Mouse (Mus musculus) CH12.LX (cell line): ENCODE data around the gene Hps4. TPM values are rescaled to one million over a fixed set of nuclear protein-coding genes. Genes with fewer than 3 reads are reported as not detected.

Experiments used
- DNase-seq: peaks from one replicate; pipeline ENCODE4 v3.0.0-alpha.2; 2013; ENCODE audit errors: extremely low read depth
- H3K27ac ChIP-seq: 2 replicates; pipeline ENCODE4 v1.5.1; 2012; ENCODE audit warnings: low read depth, mild to moderate bottlenecking, control low read depth, moderate library complexity; ENCODE audit not compliant: insufficient read depth
- H3K27me3 ChIP-seq: replicated peaks from 2 replicates; pipeline ENCODE3; 2012; ENCODE audit warnings: inconsistent platforms
- H3K36me3 ChIP-seq, 2 experiments: replicated peaks in 1 of 2; 2 replicates each; pipeline versions ENCODE3 to v1.6.1; 2012; ENCODE audit warnings: inconsistent platforms in 1 of 2, low read length in 1 of 2, mild to moderate bottlenecking in 1 of 2, mixed read lengths in 1 of 2, moderate library complexity in 1 of 2; ENCODE audit not compliant: control insufficient read depth in 1 of 2, insufficient read depth in 1 of 2
- H3K4me1 ChIP-seq, 2 experiments: 2 replicates each; pipeline ENCODE4 v1.6.1; 2012; ENCODE audit warnings: inconsistent platforms in 1 of 2, moderate library complexity in 1 of 2; ENCODE audit not compliant: insufficient read depth in 2 of 2, control insufficient read depth in 1 of 2
- H3K4me2 ChIP-seq: 2 replicates; pipeline ENCODE4 v1.6.1; 2012; ENCODE audit warnings: low read depth, mild to moderate bottlenecking, control low read depth; ENCODE audit not compliant: poor library complexity, insufficient read depth, severe bottlenecking
- H3K4me3 ChIP-seq, 3 experiments: fragments of 150-350 bp in 1 of 3; sonication (generic) in 1 of 3; replicated peaks in 1 of 3; 2 replicates each; pipeline versions ENCODE3 to v1.5.1; 2011 to 2012; ENCODE audit warnings: low read depth in 2 of 3, low read length in 2 of 3, mild to moderate bottlenecking in 2 of 3, moderate library complexity in 2 of 3, control low read depth in 1 of 3, improper control_type of control experiment in 1 of 3, inconsistent platforms in 1 of 3, mixed read lengths in 1 of 3; ENCODE audit not compliant: poor library complexity in 1 of 3
- H3K79me2 ChIP-seq: replicated peaks from 2 replicates; pipeline ENCODE4 v1.6.1; 2012; ENCODE audit warnings: mild to moderate bottlenecking, moderate library complexity; ENCODE audit not compliant: control insufficient read depth, poor library complexity, insufficient read depth, severe bottlenecking; ENCODE audit errors: extremely low read depth
- H3K9ac ChIP-seq: 2 replicates; pipeline ENCODE4 v1.6.1; 2012; ENCODE audit warnings: low read depth, mild to moderate bottlenecking, control low read depth, moderate library complexity; ENCODE audit not compliant: insufficient read depth
- H3K9me3 ChIP-seq: replicated peaks from 2 replicates; pipeline ENCODE3; 2012; ENCODE audit warnings: low read length, inconsistent platforms, mixed read lengths
- CHD2 ChIP-seq: IDR thresholded peaks from 2 replicates; pipeline ENCODE4 v1.6.1; 2011; ENCODE audit warnings: low read length, improper control_type of control experiment
- E2F4 ChIP-seq: IDR thresholded peaks from 2 replicates; pipeline ENCODE4 v1.6.1; 2011; ENCODE audit warnings: low read depth, low read length, improper control_type of control experiment; ENCODE audit not compliant: insufficient replicate concordance
- ETS1 ChIP-seq: conservative IDR thresholded peaks from 2 replicates; pipeline ENCODE4 v1.6.1; 2012; ENCODE audit warnings: low read depth, mild to moderate bottlenecking, inconsistent platforms, low read length, improper control_type of control experiment, moderate library complexity
- JUN ChIP-seq: IDR thresholded peaks from 2 replicates; pipeline ENCODE4 v1.6.1; 2011; ENCODE audit warnings: low read depth, mild to moderate bottlenecking, low read length, improper control_type of control experiment, moderate library complexity; ENCODE audit not compliant: insufficient read depth
- KAT2A ChIP-seq: IDR thresholded peaks from 2 replicates; pipeline ENCODE4 v1.6.1; 2012; ENCODE audit warnings: low read length, improper control_type of control experiment, inconsistent platforms; ENCODE audit not compliant: insufficient replicate concordance
- MAX ChIP-seq: IDR thresholded peaks from 2 replicates; pipeline ENCODE4 v1.6.1; 2011; ENCODE audit warnings: low read length, improper control_type of control experiment
- MEF2A ChIP-seq: IDR thresholded peaks from 2 replicates; pipeline ENCODE4 v1.6.1; 2014; ENCODE audit warnings: low read depth, mild to moderate bottlenecking, inconsistent platforms, low read length, improper control_type of control experiment, borderline replicate concordance
- MYC ChIP-seq: IDR thresholded peaks from 2 replicates; pipeline ENCODE4 v1.6.1; 2011; ENCODE audit warnings: low read depth, mild to moderate bottlenecking, improper control_type of control experiment, low read length
- NELFE ChIP-seq: IDR thresholded peaks from 2 replicates; pipeline ENCODE4 v1.6.1; 2011; ENCODE audit warnings: low read depth, low read length, improper control_type of control experiment
- NRF1 ChIP-seq: IDR thresholded peaks from 2 replicates; pipeline ENCODE4 v1.6.1; 2014; ENCODE audit warnings: low read depth, mild to moderate bottlenecking, inconsistent platforms, low read length, improper control_type of control experiment, moderate library complexity
- PAX5 ChIP-seq: IDR thresholded peaks from 2 replicates; pipeline ENCODE4 v1.6.1; 2012; ENCODE audit warnings: low read length, inconsistent platforms, mixed read lengths
- POLR2A ChIP-seq: IDR thresholded peaks from 2 replicates; pipeline ENCODE4 v1.6.1; 2011; ENCODE audit warnings: low read depth, mild to moderate bottlenecking, improper control_type of control experiment, low read length
- RCOR1 ChIP-seq: conservative IDR thresholded peaks from 2 replicates; pipeline ENCODE4 v1.6.1; 2012; ENCODE audit warnings: low read depth, mild to moderate bottlenecking, inconsistent platforms, low read length, improper control_type of control experiment
- SIN3A ChIP-seq: IDR thresholded peaks from 2 replicates; pipeline ENCODE4 v1.6.1; 2012; ENCODE audit warnings: low read length, improper control_type of control experiment, inconsistent platforms
- TBP ChIP-seq: conservative IDR thresholded peaks from 2 replicates; pipeline ENCODE4 v1.6.1; 2011; ENCODE audit warnings: low read depth, low read length, improper control_type of control experiment
- TCF12 ChIP-seq: IDR thresholded peaks from 2 replicates; pipeline ENCODE4 v1.6.1; 2014; ENCODE audit warnings: low read depth, mild to moderate bottlenecking, inconsistent platforms, low read length, improper control_type of control experiment
- USF1 ChIP-seq: IDR thresholded peaks from 2 replicates; pipeline ENCODE4 v1.6.1; 2014; ENCODE audit warnings: low read depth, mild to moderate bottlenecking, inconsistent platforms, low read length, improper control_type of control experiment
- ZC3H11A ChIP-seq: IDR thresholded peaks from 2 replicates; pipeline ENCODE4 v1.6.1; 2012; ENCODE audit warnings: low read depth, mild to moderate bottlenecking, inconsistent platforms, low read length, improper control_type of control experiment
- ZKSCAN1 ChIP-seq: IDR thresholded peaks from 2 replicates; pipeline ENCODE4 v1.6.1; 2012; ENCODE audit warnings: low read depth, inconsistent platforms, low read length, improper control_type of control experiment, borderline replicate concordance
- ZMIZ1 ChIP-seq: IDR thresholded peaks from 2 replicates; pipeline ENCODE4 v1.6.1; 2012; ENCODE audit warnings: low read depth, mild to moderate bottlenecking, inconsistent platforms, low read length, improper control_type of control experiment
- ZNF384 ChIP-seq: IDR thresholded peaks from 2 replicates; pipeline ENCODE4 v1.6.1; 2012; ENCODE audit warnings: low read depth, low read length, improper control_type of control experiment, inconsistent platforms
- dilution Hi-C: fragments of 300-500 bp; cut with MboI; formaldehyde crosslinking; loops from 2 replicates; pipeline ENCODE4 v1.14.3; 2020; ENCODE audit warnings: low sequenced_read_pairs; ENCODE audit not compliant: extremely low pct_unique_long_range_greater_than_20kb, extremely low pct_ligation_motif_present
- in situ Hi-C: fragments of 300-500 bp; cut with MboI; formaldehyde crosslinking; loops from 3 replicates; pipeline ENCODE4 v1.14.3; 2019; ENCODE audit warnings: low sequenced_read_pairs, low pct_ligation_motif_present, low pct_unique_long_range_greater_than_20kb, mixed read lengths
- polyA plus RNA-seq: library from polyadenylated mRNA; unstranded; fragments of >175 nt; gene quantifications from 2 replicates; pipeline ENCODE4 v1.2.1, GENCODE M21; 2012; ENCODE audit warnings: low read depth; ENCODE audit not compliant: insufficient read length
- total RNA-seq, 2 experiments: library from RNA; depleted of rRNA; stranded (reverse); fragments of 300-350 nt in 1 of 2; fragments of >200 nt in 1 of 2; gene quantifications; 2 replicates each; pipeline ENCODE4 v1.2.3; 2012 to 2014

Hps4 gene
- total and polyA plus RNA-seq, 3 experiments: 10.0 to 23.0 (median 18.3) TPM

DNA sequence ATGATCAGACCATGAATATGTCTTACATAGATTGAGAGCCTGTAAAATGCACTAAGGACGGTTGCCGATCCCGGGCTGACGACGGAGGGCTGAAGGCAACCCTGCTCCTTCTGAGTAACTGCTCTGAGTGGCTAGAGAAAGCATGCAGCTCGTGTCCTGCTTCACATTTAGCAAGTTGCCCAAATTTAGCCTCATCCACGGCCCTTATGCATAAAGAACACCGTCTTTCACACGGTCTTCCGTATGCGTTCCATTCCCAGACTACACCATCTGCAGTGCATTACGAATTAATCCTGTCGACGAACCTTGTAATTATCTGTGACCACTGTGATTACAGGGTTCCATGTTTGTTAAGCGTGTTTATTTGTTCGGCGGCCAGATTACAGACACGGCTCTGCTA, 53.2 kb downstream of the Hps4 start:
- Histone ChIP-seq H3K79me2 (no peaks in the 10 kb centered on the region), H3K4me2 (no peak overlapping the region), H3K36me3 (no peaks in the 10 kb centered on the region), H3K27me3 (peaks cover 42% of the 10 kb centered on the region), H3K9me3 (peaks cover 2% of the 10 kb centered on the region), H3K4me3 (no peak overlapping the region), H3K27ac (no peak overlapping the region), H3K4me1 (no peaks in the 10 kb centered on the region), H3K9ac (no peak overlapping the region)
- in situ Hi-C loops (no loop called here), dilution Hi-C loops (no loop called here)
- no peak for TF ChIP-seq MAX
- TF ChIP-seq POLR2A: no peak
- TF ChIP-seq MYC: no peak
- no peak for TF ChIP-seq USF1
- TF ChIP-seq CHD2: no peak
- no peak for TF ChIP-seq ETS1
- no peak for TF ChIP-seq KAT2A
- TF ChIP-seq MEF2A: no peak
- TF ChIP-seq NRF1: no peak
- TF ChIP-seq JUN: no peak
- DNase-seq: no peak

DNA sequence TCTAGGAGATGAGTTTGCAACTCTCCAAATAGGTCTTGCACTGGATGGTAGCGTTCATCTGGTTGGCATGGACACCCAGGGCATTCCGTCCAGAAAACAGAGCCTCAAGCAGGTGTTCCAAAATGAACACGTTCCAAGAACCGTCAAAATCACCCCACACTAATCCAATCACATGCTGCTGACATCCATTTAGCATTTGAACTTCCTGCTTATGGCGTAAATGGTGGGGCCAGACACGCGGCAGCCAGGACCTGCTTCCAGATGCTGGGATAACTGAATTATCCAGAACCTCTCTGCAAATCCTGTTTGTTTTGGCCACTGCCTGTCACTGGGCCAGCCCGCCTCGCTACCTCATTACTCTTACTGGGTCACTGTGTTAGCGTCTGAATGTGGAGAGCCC, 56.4 kb downstream of the Hps4 start:
- Histone ChIP-seq H3K9ac (no peak overlapping the region), H3K27me3 (peaks cover 24% of the 10 kb centered on the region), H3K27ac (no peak overlapping the region), H3K9me3 (peaks cover 2% of the 10 kb centered on the region), H3K36me3 (no peaks in the 10 kb centered on the region), H3K79me2 (no peaks in the 10 kb centered on the region), H3K4me1 (no peaks in the 10 kb centered on the region), H3K4me2 (no peak overlapping the region), H3K4me3 (no peak overlapping the region)
- dilution Hi-C loops (no loop called here), in situ Hi-C loops (no loop called here)
- DNase-seq: no peak
- TF ChIP-seq POLR2A (no peak), MYC (no peak), E2F4 (no peak), TBP (no peak), NELFE (no peak), RCOR1 (no peak), PAX5 (no peak), ZMIZ1 (no peak), ZNF384 (no peak), JUN (no peak), ZKSCAN1 (no peak), SIN3A (no peak), TCF12 (no peak), ZC3H11A (no peak)
